Mouse (Mus musculus) mesoderm, embryonic 11.5 days (tissue): ENCODE results near the gene Itsn1.

Source experiments
- DNase-seq: peaks from one replicate; pipeline ENCODE4 v3.0.0-alpha.2; 2012; ENCODE audit warnings: low read depth, low spot score

The Itsn1 gene

GRCm38 (mm10) chr16:91729066-91729482 is at the start of gene Itsn1:
TSS of gene Itsn1 (plus strand) at chr16:91729281.
- peak; percentile 98 for DNase-seq

GRCm38 (mm10) chr16:91680656-91681055 is 48.4 kb upstream of the Itsn1 start:
- no peak for DNase-seq

- no peak for DNase-seq
Observed at GRCm38 (mm10) chr16:91685526-91685925, 43.6 kb upstream of the Itsn1 start.

GRCm38 (mm10) chr16:91686369-91686768 is 42.7 kb upstream of the Itsn1 start:
- DNase-seq: no peak

- DNase-seq: peak; percentile 43
Observed at GRCm38 (mm10) chr16:91688023-91688618, 41.0 kb upstream of the Itsn1 start.

- peak; percentile 91 for DNase-seq
Observed at GRCm38 (mm10) chr16:91688619-91689334, 40.3 kb upstream of the Itsn1 start, which contains the start of gene Donson. TSS of gene Donson (minus strand) at chr16:91688770.

GRCm38 (mm10) chr16:91689791-91690190 is 39.3 kb upstream of the Itsn1 start:
- DNase-seq: no peak

- DNase-seq: peak; percentile 85
Observed at GRCm38 (mm10) chr16:91694455-91695084, 34.5 kb upstream of the Itsn1 start.

- no peak for DNase-seq
Observed at GRCm38 (mm10) chr16:91695108-91695755, 33.8 kb upstream of the Itsn1 start.

GRCm38 (mm10) chr16:91698995-91699394 is 30.1 kb upstream of the Itsn1 start:
- DNase-seq: no peak

- no peak for DNase-seq
Observed at GRCm38 (mm10) chr16:91701908-91702307, 27.2 kb upstream of the Itsn1 start.

- no peak for DNase-seq
Observed at GRCm38 (mm10) chr16:91702771-91703188, 26.3 kb upstream of the Itsn1 start.

GRCm38 (mm10) chr16:91704603-91705340 is 24.3 kb upstream of the Itsn1 start:
- no peak for DNase-seq

GRCm38 (mm10) chr16:91710241-91710640 is 18.8 kb upstream of the Itsn1 start:
- DNase-seq: no peak

GRCm38 (mm10) chr16:91716927-91717349 is 12.1 kb upstream of the Itsn1 start:
- no peak for DNase-seq

GRCm38 (mm10) chr16:91717399-91717798 is 11.7 kb upstream of the Itsn1 start:
- no peak for DNase-seq

- DNase-seq: peak; percentile 53
Observed at GRCm38 (mm10) chr16:91724247-91724646, 4.8 kb upstream of the Itsn1 start.

- DNase-seq: no peak
Observed at GRCm38 (mm10) chr16:91727433-91727832, 1.6 kb upstream of the Itsn1 start.

- peak; percentile 99 for DNase-seq
Observed at GRCm38 (mm10) chr16:91728123-91729065, 687 bp upstream of the Itsn1 start, which contains the start of gene Cryzl1. TSS of gene Cryzl1 (minus strand) at chr16:91728975.

- peak; percentile 50 for DNase-seq
Observed at GRCm38 (mm10) chr16:91729821-91730441, 850 bp downstream of the Itsn1 start.
